Mouse (Mus musculus): ENCODE results near the gene Rgs7bp. TPM values are rescaled to one million over a fixed set of nuclear protein-coding genes. Genes with fewer than 3 reads are reported as not detected.

Gene Rgs7bp
- polyA plus RNA-seq, 1 experiment from 2014 or later: 0.82 TPM

- DNase-seq (ENCODE audit: low spot score, missing footprints) (no peak), ATAC-seq (ENCODE audit: low FRiP score) (peak; percentile 3; the same call in 1 of the 2 replicates)
- H3K27me3 ChIP-seq (ENCODE audit: control insufficient read depth, insufficient read depth, low read length): peaks cover 5% of the 10 kb centered on the region; the same call in 1 of the 2 replicates
- peak overlapping the region; percentile 88 for H3K4me2 ChIP-seq
- no peaks in the 10 kb centered on the region for H3K36me3 ChIP-seq (ENCODE audit: control insufficient read depth, insufficient read depth, low read length)
- H3K9me3 ChIP-seq (ENCODE audit: control insufficient read depth, low read length): no peaks in the 10 kb centered on the region
- WGBS: 18% methylated on average over 5 of the region's 5 CpGs
- H3K4me1 ChIP-seq (ENCODE audit: control insufficient read depth, insufficient read depth, low read length): peaks cover 3% of the 10 kb centered on the region; the same call in 1 of the 2 replicates
- H3K9ac ChIP-seq (ENCODE audit: low read length): 0 out of 2 replicates have a peak overlapping the region, but pooled peaks have one; percentile 20
- peak overlapping the region; percentile 62 for H3K4me3 ChIP-seq (ENCODE audit: low read depth, low read length)
- H3K27ac ChIP-seq (ENCODE audit: low read depth, low read length): no peak overlapping the region
These were observed 644 bp upstream of the Rgs7bp start for GRCm38 (mm10) chr13:105055374-105055773.

GRCm38 (mm10) chr13:105054941-105055309 lies 195 bp upstream of the Rgs7bp start:
- Histone ChIP-seq H3K4me1 (ENCODE audit: control insufficient read depth, insufficient read depth, low read length) (peaks cover 3% of the 10 kb centered on the region; the same call in 1 of the 2 replicates), H3K9ac (ENCODE audit: low read length) (peak overlapping the region; percentile 20; the same call in 1 of the 2 replicates), H3K27ac (ENCODE audit: low read depth, low read length) (no peak overlapping the region), H3K4me2 (peak overlapping the region; percentile 88), H3K9me3 (ENCODE audit: control insufficient read depth, low read length) (no peaks in the 10 kb centered on the region), H3K4me3 (ENCODE audit: low read depth, low read length) (peak overlapping the region; percentile 62), H3K36me3 (ENCODE audit: control insufficient read depth, insufficient read depth, low read length) (no peaks in the 10 kb centered on the region), H3K27me3 (ENCODE audit: control insufficient read depth, insufficient read depth, low read length) (peaks cover 5% of the 10 kb centered on the region; the same call in 1 of the 2 replicates)
- 1% methylated on average over 8 of the region's 8 CpGs for WGBS
- peak; percentile 51 for ATAC-seq (ENCODE audit: low FRiP score)
- DNase-seq (ENCODE audit: low spot score, missing footprints): no peak

GRCm38 (mm10) chr13:105053618-105054017 lies 1.1 kb downstream of the Rgs7bp start:
- Histone ChIP-seq H3K4me3 (ENCODE audit: low read depth, low read length) (peak overlapping the region; percentile 62), H3K27me3 (ENCODE audit: control insufficient read depth, insufficient read depth, low read length) (peaks cover 5% of the 10 kb centered on the region; the same call in 1 of the 2 replicates), H3K27ac (ENCODE audit: low read depth, low read length) (peak overlapping the region; percentile 68; the same call in 1 of the 2 replicates), H3K4me1 (ENCODE audit: control insufficient read depth, insufficient read depth, low read length) (peaks cover 3% of the 10 kb centered on the region; the same call in 1 of the 2 replicates), H3K36me3 (ENCODE audit: control insufficient read depth, insufficient read depth, low read length) (no peaks in the 10 kb centered on the region), H3K9ac (ENCODE audit: low read length) (peak overlapping the region; percentile 71), H3K4me2 (peak overlapping the region; percentile 88), H3K9me3 (ENCODE audit: control insufficient read depth, low read length) (no peaks in the 10 kb centered on the region)
- DNase-seq (ENCODE audit: low spot score, missing footprints) (no peak), ATAC-seq (ENCODE audit: low FRiP score) (peak; percentile 22; the same call in 1 of the 2 replicates)
- WGBS: under 1% methylated on average over 12 of the region's 12 CpGs

GRCm38 (mm10) chr13:105051432-105051831 lies 3.3 kb downstream of the Rgs7bp start:
- DNase-seq (ENCODE audit: low spot score, missing footprints): no peak
- Histone ChIP-seq H3K27ac (ENCODE audit: low read depth, low read length) (no peak overlapping the region), H3K9me3 (ENCODE audit: control insufficient read depth, low read length) (no peaks in the 10 kb centered on the region), H3K4me2 (no peak overlapping the region), H3K4me3 (ENCODE audit: low read depth, low read length) (no peak overlapping the region), H3K36me3 (ENCODE audit: control insufficient read depth, insufficient read depth, low read length) (no peaks in the 10 kb centered on the region), H3K27me3 (ENCODE audit: control insufficient read depth, insufficient read depth, low read length) (peaks cover 5% of the 10 kb centered on the region; the same call in 1 of the 2 replicates), H3K4me1 (ENCODE audit: control insufficient read depth, insufficient read depth, low read length) (peaks cover 3% of the 10 kb centered on the region; the same call in 1 of the 2 replicates), H3K9ac (ENCODE audit: low read length) (no peak overlapping the region)
- 50% methylated on average over 6 of the region's 6 CpGs for WGBS
- no peak for ATAC-seq (ENCODE audit: low FRiP score)

GRCm38 (mm10) chr13:105048662-105049061 lies 6.1 kb downstream of the Rgs7bp start:
- Histone ChIP-seq H3K4me1 (ENCODE audit: control insufficient read depth, insufficient read depth, low read length) (peaks cover 3% of the 10 kb centered on the region; the same call in 1 of the 2 replicates), H3K27ac (ENCODE audit: low read depth, low read length) (no peak overlapping the region), H3K27me3 (ENCODE audit: control insufficient read depth, insufficient read depth, low read length) (peaks cover 5% of the 10 kb centered on the region; the same call in 1 of the 2 replicates), H3K9ac (ENCODE audit: low read length) (no peak overlapping the region), H3K36me3 (ENCODE audit: control insufficient read depth, insufficient read depth, low read length) (no peaks in the 10 kb centered on the region), H3K9me3 (ENCODE audit: control insufficient read depth, low read length) (no peaks in the 10 kb centered on the region), H3K4me3 (ENCODE audit: low read depth, low read length) (no peak overlapping the region), H3K4me2 (no peak overlapping the region)
- ATAC-seq (ENCODE audit: low FRiP score) (no peak), DNase-seq (ENCODE audit: low spot score, missing footprints) (no peak)
- 74% methylated on average over 8 of the region's 8 CpGs for WGBS

GRCm38 (mm10) chr13:105047377-105047776 lies 7.4 kb downstream of the Rgs7bp start:
- DNase-seq (ENCODE audit: low spot score, missing footprints) (no peak), ATAC-seq (ENCODE audit: low FRiP score) (no peak)
- Histone ChIP-seq H3K36me3 (ENCODE audit: control insufficient read depth, insufficient read depth, low read length) (no peaks in the 10 kb centered on the region), H3K4me2 (no peak overlapping the region), H3K27me3 (ENCODE audit: control insufficient read depth, insufficient read depth, low read length) (no peaks in the 10 kb centered on the region), H3K4me1 (ENCODE audit: control insufficient read depth, insufficient read depth, low read length) (no peaks in the 10 kb centered on the region), H3K27ac (ENCODE audit: low read depth, low read length) (no peak overlapping the region), H3K9ac (ENCODE audit: low read length) (no peak overlapping the region), H3K9me3 (ENCODE audit: control insufficient read depth, low read length) (no peaks in the 10 kb centered on the region), H3K4me3 (ENCODE audit: low read depth, low read length) (no peak overlapping the region)
- 72% methylated on average over 9 of the region's 9 CpGs for WGBS

- ATAC-seq (ENCODE audit: low FRiP score): no peak
- 60% methylated on average over 3 of the region's 3 CpGs for WGBS
These were observed 10.8 kb downstream of the Rgs7bp start for GRCm38 (mm10) chr13:105043882-105044281.

GRCm38 (mm10) chr13:105038334-105038733 lies 16.4 kb downstream of the Rgs7bp start:
- H3K9ac ChIP-seq (ENCODE audit: low read length): no peak overlapping the region
- no peak for DNase-seq (ENCODE audit: low spot score, missing footprints)
- H3K4me2 ChIP-seq: no peak overlapping the region
- H3K36me3 ChIP-seq (ENCODE audit: control insufficient read depth, insufficient read depth, low read length): no peaks in the 10 kb centered on the region
- no peaks in the 10 kb centered on the region for H3K27me3 ChIP-seq (ENCODE audit: control insufficient read depth, insufficient read depth, low read length)
- ATAC-seq (ENCODE audit: low FRiP score): no peak
- H3K9me3 ChIP-seq (ENCODE audit: control insufficient read depth, low read length): no peaks in the 10 kb centered on the region
- 78% methylated on average over 5 of the region's 5 CpGs for WGBS
- no peaks in the 10 kb centered on the region for H3K4me1 ChIP-seq (ENCODE audit: control insufficient read depth, insufficient read depth, low read length)
- H3K4me3 ChIP-seq (ENCODE audit: low read depth, low read length): no peak overlapping the region
- no peak overlapping the region for H3K27ac ChIP-seq (ENCODE audit: low read depth, low read length)

More at GRCm38 (mm10) chr13:105043882-105044281, 10.8 kb downstream of the Rgs7bp start:
- Histone ChIP-seq H3K36me3 (ENCODE audit: control insufficient read depth, insufficient read depth, low read length) (no peaks in the 10 kb centered on the region), H3K4me1 (ENCODE audit: control insufficient read depth, insufficient read depth, low read length) (no peaks in the 10 kb centered on the region), H3K4me2 (no peak overlapping the region), H3K9ac (ENCODE audit: low read length) (no peak overlapping the region), H3K9me3 (ENCODE audit: control insufficient read depth, low read length) (no peaks in the 10 kb centered on the region), H3K27me3 (ENCODE audit: control insufficient read depth, insufficient read depth, low read length) (no peaks in the 10 kb centered on the region), H3K4me3 (ENCODE audit: low read depth, low read length) (no peak overlapping the region), H3K27ac (ENCODE audit: low read depth, low read length) (no peak overlapping the region)
- no peak for DNase-seq (ENCODE audit: low spot score, missing footprints)

GRCm38 (mm10) chr13:105037816-105038215 lies 16.9 kb downstream of the Rgs7bp start:
- Histone ChIP-seq H3K27ac (ENCODE audit: low read depth, low read length) (no peak overlapping the region), H3K4me2 (no peak overlapping the region), H3K27me3 (ENCODE audit: control insufficient read depth, insufficient read depth, low read length) (no peaks in the 10 kb centered on the region), H3K36me3 (ENCODE audit: control insufficient read depth, insufficient read depth, low read length) (no peaks in the 10 kb centered on the region), H3K9ac (ENCODE audit: low read length) (no peak overlapping the region), H3K9me3 (ENCODE audit: control insufficient read depth, low read length) (no peaks in the 10 kb centered on the region), H3K4me1 (ENCODE audit: control insufficient read depth, insufficient read depth, low read length) (no peaks in the 10 kb centered on the region), H3K4me3 (ENCODE audit: low read depth, low read length) (no peak overlapping the region)
- DNase-seq (ENCODE audit: low spot score, missing footprints) (no peak), ATAC-seq (ENCODE audit: low FRiP score) (no peak)
- WGBS: 88% methylated on average over 12 of the region's 12 CpGs

All from midbrain, embryonic 11.5 days (tissue).